Mouse (Mus musculus) spleen, adult 2 months (tissue): ENCODE data around the gene Leprot.

Experiments
- CTCF ChIP-seq: fragments of 200-500 bp; IDR thresholded peaks from 2 replicates; pipeline ENCODE4 v1.5.1; 2011; ENCODE audit warnings: mild to moderate bottlenecking, inconsistent platforms; ENCODE audit not compliant: insufficient read depth, insufficient read length, insufficient replicate concordance; ENCODE audit errors: extremely low read depth
- POLR2A ChIP-seq: fragments of 200-500 bp; IDR thresholded peaks from 2 replicates; pipeline ENCODE4 v1.6.1; 2011; ENCODE audit warnings: low read depth, low read length, inconsistent platforms

DNA sequence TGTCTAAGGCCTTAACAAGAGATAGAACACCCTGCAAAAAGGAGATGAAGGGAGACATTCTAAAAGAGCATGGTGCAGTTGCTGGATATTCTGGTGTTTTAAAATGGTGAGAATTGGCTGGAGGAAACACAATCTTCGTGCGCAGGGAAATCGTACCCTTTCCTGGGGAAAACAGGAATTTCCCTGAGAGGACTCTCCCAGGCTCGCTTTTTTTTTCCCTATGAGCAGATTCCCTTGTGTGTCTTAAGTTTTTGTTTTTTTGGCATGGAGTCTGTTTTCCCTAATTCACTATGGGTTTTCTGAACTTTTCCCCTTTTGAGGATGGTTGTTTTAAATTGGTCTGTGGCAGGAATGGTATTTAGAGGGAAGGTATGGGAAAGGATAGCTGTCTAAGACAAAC lies 41.7 kb downstream of the Leprot start:
- TF ChIP-seq POLR2A (no peak), CTCF (no peak)
